Mouse (Mus musculus): ENCODE measurements around the gene Mier2.

DNA sequence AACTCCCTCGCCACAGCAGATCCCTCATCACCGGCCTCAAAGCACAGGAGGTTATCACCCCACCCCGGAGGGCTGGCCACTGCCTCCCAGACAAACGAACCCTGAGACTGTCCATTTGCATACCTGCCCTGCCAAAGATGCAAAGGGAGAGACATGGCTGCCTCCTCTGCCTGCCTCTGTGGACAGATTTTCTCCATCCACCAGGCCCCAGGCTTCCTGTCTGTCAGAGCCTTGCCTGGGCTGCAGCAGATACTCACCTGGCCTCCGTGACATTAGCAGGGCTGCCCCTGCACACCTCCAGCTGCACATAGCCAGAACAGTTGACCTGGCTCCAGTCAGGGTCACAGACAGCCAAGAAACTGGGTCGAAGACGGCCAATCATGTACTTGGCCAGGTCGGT is 24.8 kb downstream of the Mier2 start:
- TF ChIP-seq POLR2A (IDR thresholded peaks at IDR 0.05; ENCODE audit: low read depth, low read length) (no peak), CTCF (IDR thresholded peaks at IDR 0.05; ENCODE audit: extremely low read depth, insufficient read depth, insufficient read length, insufficient replicate concordance) (no peak)
